Mouse (Mus musculus): Measurements from ENCODE around the gene Atp10b.

GRCm38 (mm10) chr11:43148341-43148740, 1.3 kb upstream of the Atp10b start:
- TF ChIP-seq CTCF (IDR thresholded peaks at IDR 0.05; ENCODE audit: borderline replicate concordance, insufficient read depth, low read length) (no peak), POLR2A (IDR thresholded peaks at IDR 0.05; ENCODE audit: low read depth, low read length) (no peak)
